Mouse (Mus musculus): Measurements from ENCODE around the gene Bbs12.

GRCm38 (mm10) chr3:37349166-37349548 lies 36.8 kb downstream of the Bbs12 start:
- no peak for TF ChIP-seq CTCF (IDR thresholded peaks at IDR 0.05)
- no peak for TF ChIP-seq EP300 (IDR thresholded peaks at IDR 0.05)
